Mouse (Mus musculus) left cerebral cortex, postnatal 10 days (tissue): Measurements from ENCODE around the gene Cnot2. TPM values are rescaled to one million over a fixed set of nuclear protein-coding genes. Genes with fewer than 3 reads are reported as not detected.
"Not testable (repeated sequence)": the region's sequence is repeated elsewhere in the genome, so short reads cannot be mapped to it uniquely, and the experiment has no call there.

Source experiments
- DNase-seq, 2 experiments: peaks; one replicate each; pipeline ENCODE4 v3.0.0; 2021 to 2022; ENCODE audit warnings: low spot score in 2 of 2, mixed read lengths in 1 of 2; ENCODE audit errors: extremely low spot score in 1 of 2
- intact Hi-C: fragments of 180-260 bp; cut with DNase I; formaldehyde crosslinking; loops from one replicate; pipeline ENCODE4 v1.15.1; 2025
- total RNA-seq, 2 experiments: library from RNA; stranded (reverse); gene quantifications; 2 replicates each; pipeline ENCODE4 v1.2.3; 2021

The Cnot2 gene
- total RNA-seq, 2 experiments from 2014 or later: 62.3 to 63.1 TPM

DNA sequence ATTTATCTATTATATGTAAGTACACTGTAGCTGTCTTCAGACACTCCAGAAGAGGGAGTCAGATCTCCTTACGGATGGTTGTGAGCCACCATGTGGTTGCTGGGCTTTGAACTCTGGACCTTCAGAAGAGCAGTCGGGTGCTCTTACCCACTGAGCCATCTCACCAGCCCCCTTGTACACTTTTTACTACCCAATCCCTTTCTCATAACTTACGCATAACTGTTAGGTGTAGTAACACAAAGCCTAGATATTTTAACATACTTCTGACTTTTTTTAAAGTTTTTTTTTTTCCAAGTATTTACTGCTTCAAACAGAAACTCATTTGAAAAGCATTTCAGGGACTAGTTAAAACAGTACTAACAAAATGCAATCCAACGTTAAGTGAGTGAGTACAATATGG is 14.8 kb downstream of the Cnot2 start:
- intact Hi-C loops, DNase-seq: not testable (repeated sequence)

DNA sequence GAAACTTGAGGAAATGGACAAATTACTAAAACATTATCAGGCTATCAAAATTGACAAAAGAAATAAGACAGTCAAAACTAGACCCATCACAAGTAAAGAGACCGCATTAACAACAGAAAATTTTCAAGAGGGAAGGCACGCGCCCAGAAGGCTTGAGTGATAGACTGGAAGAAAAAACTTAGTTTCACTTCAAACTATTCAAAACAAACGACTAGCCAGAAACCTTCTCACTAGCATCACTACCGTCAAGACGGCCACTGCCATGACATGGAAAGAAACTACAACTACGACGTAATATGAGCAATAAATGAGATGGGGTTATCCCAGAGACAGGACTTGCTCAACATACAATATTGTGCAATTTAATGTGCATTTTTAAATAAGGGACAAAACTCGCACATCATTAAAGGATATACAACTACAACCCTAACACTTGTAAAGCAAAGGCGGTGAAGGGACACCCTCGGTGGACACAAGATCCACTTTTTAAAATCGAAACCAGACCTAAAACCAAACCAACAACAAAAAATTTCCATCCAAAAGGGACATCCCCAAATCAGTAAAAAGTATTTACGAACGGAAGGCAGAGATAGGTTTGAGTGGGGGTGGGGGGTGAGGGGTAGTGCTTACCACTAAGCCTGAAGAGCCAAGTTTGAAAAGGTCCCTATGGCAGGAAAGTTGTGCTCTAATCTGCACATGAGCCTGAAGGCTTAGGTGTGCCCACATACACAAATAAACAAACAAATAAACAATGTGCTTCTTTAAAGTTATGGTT is 16.3 kb downstream of the Cnot2 start:
- intact Hi-C loops: no loop called here
- no peak for DNase-seq

DNA sequence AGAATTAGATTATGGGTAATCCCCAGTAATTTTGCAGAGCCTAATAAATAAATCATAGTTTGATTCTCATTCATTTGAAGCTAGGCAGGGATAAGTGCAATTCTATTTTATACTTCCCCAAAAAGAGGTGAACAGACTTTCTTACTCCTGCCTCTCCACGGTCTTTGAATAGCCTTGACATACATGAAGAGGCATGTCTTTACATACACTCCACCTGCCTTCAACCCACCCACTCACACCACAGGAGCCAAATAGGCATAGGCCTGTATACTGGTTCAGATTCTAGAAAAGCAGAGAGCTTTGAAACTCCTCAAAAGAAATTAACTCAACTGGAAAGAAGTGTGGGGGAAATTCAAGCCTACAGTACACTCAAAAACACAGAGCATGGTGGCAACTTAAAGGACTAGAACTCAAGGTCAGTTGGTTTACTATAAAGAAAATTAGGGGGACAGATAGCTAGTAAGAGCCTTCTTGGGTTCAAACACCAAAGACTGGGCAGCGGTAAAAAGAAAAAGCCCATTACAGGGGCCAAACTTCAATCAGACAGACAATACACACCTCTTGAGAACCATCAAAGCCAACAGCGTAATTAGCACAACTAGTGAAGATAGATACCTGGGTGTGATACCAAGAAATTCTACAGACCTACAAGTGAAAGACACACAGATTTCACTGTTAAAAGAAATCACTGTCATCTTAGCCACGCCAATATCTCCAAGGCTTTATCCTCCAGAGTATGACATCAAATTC is 18.4 kb downstream of the Cnot2 start:
- intact Hi-C loops: no loop called here
- no peak for DNase-seq

DNA sequence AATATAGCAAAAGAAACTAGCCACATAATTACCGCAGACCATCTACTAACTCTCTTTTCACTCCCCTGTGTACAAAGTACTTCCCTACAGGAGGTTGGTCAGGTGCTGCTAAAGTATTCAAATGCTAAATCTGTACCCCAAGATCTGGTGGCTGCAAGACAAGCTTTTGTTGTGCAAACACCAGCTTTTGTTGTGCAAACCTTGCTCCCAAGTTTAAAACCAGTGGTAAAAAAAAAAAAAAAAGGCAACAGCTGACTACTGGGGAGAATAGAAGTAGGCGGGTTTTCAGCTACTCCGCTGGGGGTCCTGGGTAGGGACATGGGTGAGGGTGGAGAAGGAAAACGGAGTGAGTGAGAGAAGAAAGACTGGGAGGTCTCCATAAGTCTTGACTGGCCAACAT is 19.1 kb downstream of the Cnot2 start:
- no peak for DNase-seq

DNA sequence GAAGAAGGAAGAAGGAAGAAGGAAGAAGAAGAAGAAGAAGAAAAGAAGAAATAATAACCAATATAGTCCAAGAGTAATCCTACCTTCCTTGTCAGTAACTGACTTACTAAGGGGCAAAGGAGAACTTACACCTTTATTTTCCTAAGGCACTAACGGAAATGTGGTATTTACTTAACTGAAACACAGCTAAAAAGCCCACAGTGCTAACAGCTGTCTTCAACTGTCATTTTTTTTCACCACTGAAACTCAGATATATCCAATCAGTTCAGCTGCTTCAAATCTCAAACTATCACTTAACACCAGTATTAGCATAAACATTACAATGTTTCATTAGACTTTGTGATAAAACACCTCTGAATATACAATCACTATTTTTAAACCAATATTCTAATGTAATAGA is 22.1 kb downstream of the Cnot2 start:
- no peak for DNase-seq
- intact Hi-C loops: no loop called here

More for the DNA sequence above, 19.1 kb downstream of the Cnot2 start:
- intact Hi-C loops: no loop called here

DNA sequence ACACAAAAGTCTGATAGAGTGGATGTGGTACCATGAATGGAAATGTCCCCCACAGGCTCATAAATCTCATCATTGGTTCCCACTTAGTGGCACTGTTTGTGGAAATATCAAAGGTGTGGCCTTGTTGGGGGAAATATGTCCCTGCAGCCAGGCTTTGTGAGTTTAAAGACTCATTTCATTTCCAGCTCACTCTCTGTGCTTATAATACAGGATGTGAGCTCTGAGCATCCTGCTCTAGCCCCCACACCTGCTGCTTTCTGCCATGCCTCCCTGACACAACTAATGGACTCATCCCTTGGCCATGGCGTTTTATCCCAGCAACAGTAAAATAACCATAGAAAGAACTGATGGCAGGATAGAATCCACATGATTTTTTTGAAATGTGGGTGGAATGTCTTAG is 24.1 kb downstream of the Cnot2 start:
- DNase-seq: no peak
- intact Hi-C loops: no loop called here

DNA sequence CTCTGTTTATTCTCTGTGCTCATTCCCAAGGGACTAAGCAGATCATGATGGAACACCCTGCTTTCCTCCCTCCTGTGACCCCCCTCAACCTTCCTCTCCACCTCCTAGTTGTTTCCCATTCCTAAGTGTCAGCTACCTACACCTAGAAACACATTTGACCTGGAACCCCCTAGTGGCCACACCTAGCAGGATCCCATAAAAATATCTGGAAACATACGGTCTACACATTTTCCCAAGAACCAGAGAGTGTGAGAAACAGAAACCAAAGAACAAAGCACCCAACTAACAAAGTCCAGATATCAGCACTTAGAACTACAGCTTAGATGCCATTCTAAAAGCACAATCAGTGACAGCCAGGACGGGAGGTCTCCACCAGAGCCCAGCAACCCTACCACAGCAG is 26.9 kb downstream of the Cnot2 start:
- intact Hi-C loops: no loop called here
- no peak for DNase-seq

DNA sequence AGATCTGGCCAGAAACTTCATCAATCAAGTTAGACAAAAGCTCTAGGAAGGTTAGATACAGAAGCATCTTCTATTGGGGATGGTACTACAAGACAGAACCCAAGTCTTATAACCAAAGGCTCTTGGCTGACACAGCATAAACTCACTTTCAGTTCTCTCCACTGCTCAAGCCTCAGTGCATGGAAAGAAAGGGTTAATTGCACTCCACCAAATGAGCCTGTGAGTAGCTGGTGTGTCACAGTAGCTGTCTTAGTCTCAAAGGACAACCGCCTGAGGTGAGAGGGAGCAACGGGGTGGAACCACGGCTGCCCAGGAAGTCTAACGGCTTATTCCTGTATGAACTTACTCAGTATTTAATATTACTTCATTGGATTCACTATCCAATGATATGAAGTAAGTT is 33.4 kb downstream of the Cnot2 start:
- DNase-seq: no peak
- intact Hi-C loops: no loop called here

DNA sequence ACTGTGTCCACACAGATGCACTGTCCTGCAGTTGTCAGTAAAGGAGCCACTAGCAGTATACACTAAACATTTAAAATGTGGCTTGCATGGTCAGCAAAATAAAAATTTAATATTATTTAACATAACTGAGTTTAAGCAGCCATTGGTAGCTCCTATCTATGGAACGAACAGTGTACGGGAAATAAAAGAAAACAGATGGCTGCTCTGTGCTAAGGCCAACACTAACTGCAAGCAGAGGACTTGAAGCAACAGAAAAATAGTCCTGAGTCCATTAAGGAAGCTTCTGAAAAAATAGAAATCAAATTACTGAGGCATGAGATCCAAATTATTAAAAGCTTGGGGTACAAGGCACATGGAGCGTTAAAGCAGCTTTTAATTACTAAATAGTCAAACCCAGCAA is 35.1 kb downstream of the Cnot2 start:
- intact Hi-C loops: no loop called here
- no peak for DNase-seq

DNA sequence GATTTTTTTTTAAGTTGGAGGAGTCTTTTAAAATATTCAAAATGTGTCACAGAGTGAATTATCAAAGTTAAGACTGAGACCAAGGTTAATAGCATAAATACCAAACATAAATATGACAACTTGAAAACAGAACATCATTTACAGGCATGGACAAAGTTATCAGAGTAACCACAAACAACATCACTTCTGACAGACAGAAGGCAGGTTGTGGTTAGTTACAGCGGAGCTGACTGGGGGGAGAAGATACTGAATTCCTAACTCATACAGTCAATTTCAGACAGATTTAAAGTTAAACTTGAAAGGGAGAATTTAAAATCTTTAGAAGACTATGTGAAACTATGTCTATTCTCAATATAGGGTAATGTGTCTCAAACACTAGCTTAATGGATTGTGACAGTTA is 38.2 kb downstream of the Cnot2 start:
- no peak for DNase-seq
- intact Hi-C loops: no loop called here

DNA sequence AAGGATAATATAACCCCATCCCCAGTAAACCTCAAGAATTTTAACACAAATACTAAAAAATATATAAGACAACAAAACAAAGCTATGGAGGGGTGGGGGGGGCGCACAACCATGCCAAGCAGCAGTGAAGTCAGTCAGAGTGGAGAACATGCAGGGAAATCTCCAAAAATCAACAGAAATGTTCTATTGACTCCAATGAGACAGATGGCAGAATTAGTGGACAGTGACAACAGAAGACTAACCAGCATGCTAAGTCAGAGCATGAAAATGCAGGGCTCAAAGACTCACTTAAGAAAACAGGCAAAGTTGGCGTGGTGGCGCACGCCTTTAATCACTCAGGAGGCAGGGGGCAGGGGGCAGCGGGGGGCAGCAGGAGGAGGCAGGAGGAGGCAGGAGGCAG is 40.6 kb downstream of the Cnot2 start:
- intact Hi-C loops: no loop called here
- DNase-seq: no peak

DNA sequence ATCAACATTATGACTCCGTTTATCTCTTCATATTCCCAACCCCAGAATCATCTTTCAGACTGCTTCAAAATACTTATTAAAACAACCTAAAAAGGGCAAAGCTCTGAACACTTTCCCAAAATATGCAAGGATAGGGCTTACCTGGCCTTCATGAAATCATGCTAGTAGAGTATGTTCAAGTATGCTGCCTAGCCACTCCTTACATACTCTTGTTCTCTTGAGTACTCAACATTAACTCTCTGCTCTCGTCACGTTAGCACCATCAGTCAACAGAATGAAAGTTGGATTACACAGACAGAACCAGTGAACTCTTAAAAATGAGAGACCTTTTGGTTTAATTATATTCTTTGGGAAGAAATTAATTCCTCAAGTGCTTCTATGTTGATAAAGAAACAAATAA is 43.8 kb downstream of the Cnot2 start:
- intact Hi-C loops: no loop called here
- DNase-seq: no peak

DNA sequence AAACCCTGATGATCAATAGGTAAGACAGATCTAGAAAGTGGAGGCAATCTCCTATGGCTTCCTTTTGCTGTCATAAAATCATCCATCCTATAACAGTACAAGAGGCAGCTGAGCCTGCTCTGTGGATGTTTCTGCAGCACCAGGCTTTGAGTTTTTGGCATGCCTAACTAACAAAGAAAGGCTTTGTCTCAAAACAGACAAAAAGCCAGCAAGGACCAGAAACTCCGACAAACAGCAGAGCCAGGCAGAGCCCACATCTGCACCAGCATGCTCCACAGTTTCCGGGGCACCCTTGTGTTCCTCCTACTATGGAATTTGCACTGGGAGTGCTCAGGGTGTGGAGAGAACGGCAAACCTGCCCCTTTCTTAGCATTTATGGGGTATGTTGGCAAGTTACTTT is 47.0 kb downstream of the Cnot2 start:
- intact Hi-C loops: no loop called here
- no peak for DNase-seq

DNA sequence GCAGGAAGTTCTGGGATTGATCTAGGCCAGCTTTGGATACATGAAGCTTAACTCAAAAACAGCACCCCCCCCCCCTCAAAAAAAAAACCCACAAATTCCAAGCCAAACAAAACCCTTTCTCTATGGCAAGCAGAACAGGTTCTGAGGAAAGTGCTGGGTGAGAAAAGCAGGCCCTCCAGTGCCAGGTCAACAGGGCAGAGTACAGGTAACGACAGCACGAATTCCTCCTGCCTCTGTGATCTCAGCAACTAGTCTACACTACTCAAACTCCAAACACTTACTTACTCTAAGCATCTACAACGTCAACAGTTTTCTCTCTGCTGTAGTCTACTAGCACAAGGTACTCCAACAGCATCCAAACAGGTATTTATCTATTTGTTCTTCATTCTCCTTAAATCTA is 48.8 kb downstream of the Cnot2 start:
- no peak for DNase-seq
- intact Hi-C loops: no loop called here

DNA sequence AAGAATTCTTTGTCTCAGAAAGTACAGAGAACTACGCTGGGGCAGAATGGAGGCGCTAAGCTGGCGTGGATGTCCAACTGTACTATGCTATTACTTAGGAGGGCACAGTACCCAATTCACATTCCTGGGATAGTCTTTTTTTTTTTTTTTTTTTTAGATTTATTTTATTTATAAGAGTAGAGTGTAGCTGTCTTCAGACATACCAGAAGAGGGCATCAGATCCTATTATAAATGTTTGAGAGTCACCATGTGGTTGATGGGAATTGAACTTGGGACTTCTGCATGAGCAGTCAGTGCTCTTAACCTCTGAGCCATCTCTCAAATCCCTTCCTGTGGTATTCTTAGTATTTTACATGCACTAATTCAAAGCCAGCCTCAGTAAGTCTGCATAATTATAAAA is 50.2 kb downstream of the Cnot2 start:
- no peak for DNase-seq
- intact Hi-C loops: no loop called here

DNA sequence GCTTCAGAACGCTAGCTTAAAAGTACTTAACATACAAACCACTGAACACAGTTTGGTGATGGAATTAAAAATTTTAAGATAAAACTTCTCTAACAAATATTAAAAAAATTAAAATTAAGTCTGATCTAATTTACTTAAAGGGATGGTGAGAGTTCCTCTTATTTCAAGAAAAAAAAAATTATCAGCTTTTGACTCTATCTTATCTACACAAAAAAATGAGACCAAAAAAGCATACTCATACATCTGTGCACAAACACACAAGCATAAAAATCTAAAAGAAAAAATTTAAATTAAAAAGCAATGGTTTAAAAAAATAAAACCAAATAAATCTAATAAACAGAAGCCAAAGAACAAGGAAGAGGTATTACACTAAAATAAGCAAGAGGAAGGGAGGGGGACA is 61.7 kb downstream of the Cnot2 start:
- intact Hi-C loops: no loop called here

DNA sequence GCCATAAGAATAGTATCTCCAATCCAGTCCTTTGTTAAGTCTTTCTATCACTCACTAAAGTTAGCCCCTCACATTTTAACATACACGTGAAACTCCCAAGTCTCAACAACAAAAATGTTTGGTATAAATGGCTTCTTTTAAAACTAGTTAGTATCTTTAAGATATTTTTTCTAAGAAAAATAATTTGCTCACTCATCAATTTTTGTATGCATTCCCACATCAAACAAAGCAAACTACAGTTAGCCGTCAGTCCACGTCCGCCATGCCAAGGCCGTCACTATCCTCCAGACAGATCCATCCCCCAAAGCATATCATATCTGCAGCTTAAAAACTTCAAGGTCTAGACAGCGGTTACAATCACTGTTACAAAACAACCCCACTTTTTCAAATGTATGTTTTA is 65.7 kb downstream of the Cnot2 start:
- intact Hi-C loops: no loop called here

More for the DNA sequence above, 61.7 kb downstream of the Cnot2 start:
- DNase-seq: no peak

DNA sequence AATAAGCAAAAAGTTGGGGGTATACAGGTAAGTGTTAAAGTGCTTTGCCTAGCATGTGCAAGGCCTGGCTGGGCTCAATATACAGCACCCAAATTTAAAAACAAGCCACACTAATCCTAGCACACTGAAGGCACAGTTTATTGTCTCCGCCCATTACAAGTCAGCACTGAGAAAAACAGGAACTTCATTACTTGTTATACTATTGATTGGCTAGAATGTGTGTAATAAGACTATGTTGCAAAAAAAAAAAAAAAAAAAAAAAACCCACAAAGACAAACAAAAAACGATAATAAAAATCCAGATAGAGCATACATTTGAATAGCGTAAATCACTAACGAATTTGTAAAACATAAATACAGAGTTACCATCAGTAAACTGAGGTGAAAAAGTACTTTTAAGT is 66.2 kb downstream of the Cnot2 start:
- DNase-seq: no peak
- intact Hi-C loops: no loop called here

More for the DNA sequence above, 65.7 kb downstream of the Cnot2 start:
- DNase-seq: no peak

DNA sequence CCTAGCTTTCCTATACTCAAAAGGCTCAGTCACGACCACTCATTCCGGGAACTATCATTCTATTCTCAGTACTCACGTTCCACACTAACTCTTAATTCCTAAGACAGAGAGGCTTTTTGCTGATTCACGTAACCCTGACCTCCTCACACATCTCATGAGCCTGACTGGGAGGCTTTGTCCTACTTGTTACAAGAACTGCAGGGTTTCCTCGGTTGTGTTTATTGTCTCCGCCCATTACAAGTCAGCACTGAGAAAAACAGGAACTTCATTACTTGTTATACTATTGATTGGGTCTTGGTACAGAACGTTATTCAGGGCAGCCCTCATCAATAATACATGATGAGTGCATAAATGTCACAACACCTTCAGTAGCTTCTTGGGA is 68.1 kb downstream of the Cnot2 start:
- intact Hi-C loops: no loop called here
- DNase-seq: no peak

DNA sequence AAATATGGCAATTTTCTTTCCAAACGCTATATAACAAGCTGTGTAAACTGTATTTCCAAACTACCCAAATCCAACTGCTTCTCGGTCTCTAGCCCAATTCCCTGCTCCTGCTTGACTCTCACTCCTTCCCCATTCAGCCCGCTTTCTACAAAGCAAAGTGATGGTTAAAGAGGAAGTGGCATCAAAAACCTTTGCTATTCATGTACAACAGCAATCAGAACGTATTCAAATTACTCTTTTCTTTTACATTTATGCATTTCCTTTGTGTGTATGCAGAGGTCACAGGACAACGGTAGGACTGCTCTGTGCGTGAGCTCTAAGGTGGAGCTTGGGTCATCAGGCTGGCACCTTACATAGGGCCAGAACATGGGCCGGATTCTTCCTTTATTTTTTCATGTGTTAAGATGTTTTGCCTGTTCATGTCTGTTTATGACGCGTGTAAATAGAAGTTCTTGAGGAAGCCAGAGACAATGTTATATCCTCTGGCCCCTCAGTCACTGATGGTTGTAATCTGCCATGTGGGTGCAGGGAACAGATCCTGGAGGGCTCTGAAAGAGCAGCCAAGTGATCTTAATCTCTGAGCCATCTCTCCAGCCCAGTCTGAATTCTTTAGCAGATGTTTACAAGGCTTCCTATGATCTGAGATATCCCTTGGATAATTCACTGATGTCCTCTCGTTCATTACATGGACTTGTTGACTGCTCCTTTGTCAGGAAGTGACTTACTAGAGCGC is 68.6 kb downstream of the Cnot2 start:
- DNase-seq: no peak
- intact Hi-C loops: no loop called here
